Mouse (Mus musculus) lung, postnatal 0 days (tissue): ENCODE results near the gene Fgfr3.

ENCODE experiments used
- CTCF ChIP-seq: IDR thresholded peaks from 2 replicates; pipeline ENCODE4 v1.5.1; 2016; ENCODE audit warnings: antibody characterized with exemption, mild to moderate bottlenecking
- EP300 ChIP-seq: IDR thresholded peaks from 2 replicates; pipeline ENCODE4 v1.6.1; 2016; ENCODE audit warnings: antibody characterized with exemption, mild to moderate bottlenecking, control low read depth

DNA sequence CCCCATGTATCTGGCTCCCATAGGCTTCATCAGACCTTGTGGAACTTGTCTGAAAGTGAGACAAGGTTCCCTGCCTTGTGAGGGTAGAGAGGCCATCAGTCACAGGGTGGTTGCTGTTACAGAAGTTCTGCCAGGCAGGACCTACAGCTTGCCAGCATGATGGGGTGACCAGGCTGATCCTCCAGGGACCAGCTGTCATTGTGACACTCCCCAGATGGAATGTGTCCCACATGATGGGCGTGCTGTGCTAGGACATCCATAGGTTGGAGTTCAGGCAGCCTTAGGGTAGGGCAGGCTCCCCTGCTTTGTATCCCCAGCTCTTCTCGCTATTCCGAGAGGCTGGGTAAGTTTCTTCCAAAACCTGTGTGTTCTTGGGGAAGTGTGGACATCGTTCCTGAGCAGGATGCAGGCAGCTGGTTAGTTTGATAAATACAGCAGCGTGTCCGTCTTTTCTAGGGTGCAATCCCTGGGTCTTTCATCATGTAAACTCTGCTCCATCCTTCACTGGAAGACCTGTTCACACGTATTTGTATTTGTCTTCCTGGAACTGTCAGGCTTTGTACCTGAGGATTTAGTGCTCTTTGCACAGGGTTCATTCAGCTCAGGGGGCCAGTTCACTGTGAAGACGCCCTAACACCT is 503 bp upstream of the Fgfr3 start:
- TF ChIP-seq CTCF = no peak
- no peak for TF ChIP-seq EP300
